Mouse (Mus musculus) forebrain, postnatal 0 days (tissue): ENCODE data around the gene Spata45. TPM values are rescaled to one million over a fixed set of nuclear protein-coding genes. Genes with fewer than 3 reads are reported as not detected.

ENCODE experiments used
- ATAC-seq: fragments of 200-750 bp; cut with Nextera tagmentation; 2 replicates; pipeline ENCODE4 v1.8.0; 2017; ENCODE audit warnings: mild to moderate bottlenecking, moderate library complexity
- DNase-seq: peaks from one replicate; pipeline ENCODE4 v3.0.0-alpha.2; 2015
- H3K27ac ChIP-seq: fragments of 300-500 bp; sonication (generic); 2 replicates; pipeline ENCODE4 v1.5.1; 2014; ENCODE audit warnings: low read depth, mild to moderate bottlenecking, antibody characterized with exemption, low read length, moderate library complexity, mixed read lengths
- H3K27me3 ChIP-seq: fragments of 300-500 bp; sonication (generic); 2 replicates; pipeline ENCODE4 v1.6.1; 2014; ENCODE audit warnings: mild to moderate bottlenecking, low read length, mixed read lengths; ENCODE audit not compliant: insufficient read depth
- H3K36me3 ChIP-seq: fragments of 300-500 bp; sonication (generic); 2 replicates; pipeline ENCODE4 v1.6.1; 2014; ENCODE audit warnings: mild to moderate bottlenecking, moderate library complexity; ENCODE audit not compliant: insufficient read depth
- H3K4me1 ChIP-seq: fragments of 300-500 bp; sonication (generic); 2 replicates; pipeline ENCODE4 v1.6.1; 2014; ENCODE audit warnings: antibody characterized with exemption; ENCODE audit not compliant: insufficient read depth
- H3K4me2 ChIP-seq: fragments of 300-500 bp; sonication (generic); 2 replicates; pipeline ENCODE4 v1.6.1; 2014; ENCODE audit warnings: low read depth, mild to moderate bottlenecking, moderate library complexity
- H3K4me3 ChIP-seq: fragments of 300-500 bp; sonication (generic); 2 replicates; pipeline ENCODE4 v1.5.1; 2014; ENCODE audit warnings: low read depth, low read length, mixed read lengths
- H3K9ac ChIP-seq: fragments of 300-500 bp; sonication (generic); 2 replicates; pipeline ENCODE4 v1.6.1; 2014; ENCODE audit warnings: mild to moderate bottlenecking
- H3K9me3 ChIP-seq: fragments of 300-500 bp; sonication (generic); 2 replicates; pipeline ENCODE4 v1.6.1; 2016; ENCODE audit warnings: low read length
- CTCF ChIP-seq: sonication (generic); IDR thresholded peaks from 2 replicates; pipeline ENCODE4 v1.5.1; 2016; ENCODE audit warnings: antibody characterized with exemption, control low read depth, low read depth
- WGBS: fragments of 180-500 bp; shearing (Covaris S2); extraction: QIAGEN DNeasy Blood & Tissue Kit; methylation state at CpG from one replicate; pipeline ENCODE4 v1.1.7; 2014; 5-methylcytosine and 5-hydroxymethylcytosine counted together
- polyA plus RNA-seq: library from polyadenylated mRNA; unstranded; fragments of >200 nt; fragmentation: Nextera tagmentation; extraction: Ambion mirVana; gene quantifications from 2 replicates; pipeline ENCODE4 v1.2.1, GENCODE M21; 2015
- total RNA-seq: library from RNA; depleted of rRNA; stranded (reverse); fragments of >200 nt; gene quantifications from 2 replicates; pipeline ENCODE4 v1.2.3, GENCODE M21; 2014; rRNA removed

The Spata45 gene
- total RNA-seq: not detected in 2 replicates
- not detected in 2 replicates for polyA plus RNA-seq

GRCm38 (mm10) chr1:191036554-191037334 lies at the start of gene Spata45:
Gene Spata45, plus strand, starts transcription at chr1:191036639.
- H3K9me3 ChIP-seq: no peaks in the 10 kb centered on the region
- no peaks in the 10 kb centered on the region for H3K4me1 ChIP-seq
- ATAC-seq: no peak
- H3K4me3 ChIP-seq: no peak within 1 kb of the TSS
- WGBS: 81% methylated on average over 6 of the region's 6 CpGs
- no peak within 1 kb of the TSS for H3K27ac ChIP-seq
- DNase-seq: no peak
- no peaks in the 10 kb centered on the region for H3K27me3 ChIP-seq
- no peaks in the 10 kb centered on the region for H3K36me3 ChIP-seq
- TF ChIP-seq CTCF: no peak
- H3K9ac ChIP-seq: no peak within 1 kb of the TSS
- no peak within 1 kb of the TSS for H3K4me2 ChIP-seq

- 0 out of 2 replicates have a peak, but pooled peaks have one; percentile 4 for TF ChIP-seq CTCF
- DNase-seq: no peak
These were observed 46.9 kb upstream of the Spata45 start for GRCm38 (mm10) chr1:190989437-190990082.

GRCm38 (mm10) chr1:190995548-190995947 lies 40.9 kb upstream of the Spata45 start:
- Histone ChIP-seq H3K4me2 (no peak overlapping the region), H3K4me3 (no peak overlapping the region), H3K9me3 (0 out of 2 replicates have a peak, but pooled peaks cover 7% of the 10 kb centered on the region), H3K27ac (no peak overlapping the region), H3K27me3 (no peaks in the 10 kb centered on the region), H3K9ac (no peak overlapping the region), H3K36me3 (no peaks in the 10 kb centered on the region), H3K4me1 (no peaks in the 10 kb centered on the region)
- ATAC-seq: peak; percentile 32
- 39% methylated on average over 7 of the region's 7 CpGs for WGBS
- peak; percentile 47 for DNase-seq
- TF ChIP-seq CTCF: no peak

More at GRCm38 (mm10) chr1:190989437-190990082, 46.9 kb upstream of the Spata45 start:
- Histone ChIP-seq H3K36me3 (no peaks in the 10 kb centered on the region), H3K27ac (no peak overlapping the region), H3K4me2 (no peak overlapping the region), H3K9me3 (no peaks in the 10 kb centered on the region), H3K27me3 (no peaks in the 10 kb centered on the region), H3K9ac (no peak overlapping the region), H3K4me3 (no peak overlapping the region), H3K4me1 (no peaks in the 10 kb centered on the region)
- no peak for ATAC-seq
- WGBS: 78% methylated on average over 9 of the region's 9 CpGs

- H3K4me3 ChIP-seq: no peak overlapping the region
- no peak overlapping the region for H3K9ac ChIP-seq
- ATAC-seq: no peak
- H3K4me1 ChIP-seq: no peaks in the 10 kb centered on the region
- H3K27me3 ChIP-seq: no peaks in the 10 kb centered on the region
- H3K9me3 ChIP-seq: 0 out of 2 replicates have a peak, but pooled peaks cover 7% of the 10 kb centered on the region
- 72% methylated on average over 6 of the region's 6 CpGs for WGBS
- no peak overlapping the region for H3K4me2 ChIP-seq
- TF ChIP-seq CTCF: peak; percentile 54
- no peaks in the 10 kb centered on the region for H3K36me3 ChIP-seq
- H3K27ac ChIP-seq: no peak overlapping the region
- DNase-seq: no peak
These were observed 40.0 kb upstream of the Spata45 start for GRCm38 (mm10) chr1:190996346-190996877.

DNA sequence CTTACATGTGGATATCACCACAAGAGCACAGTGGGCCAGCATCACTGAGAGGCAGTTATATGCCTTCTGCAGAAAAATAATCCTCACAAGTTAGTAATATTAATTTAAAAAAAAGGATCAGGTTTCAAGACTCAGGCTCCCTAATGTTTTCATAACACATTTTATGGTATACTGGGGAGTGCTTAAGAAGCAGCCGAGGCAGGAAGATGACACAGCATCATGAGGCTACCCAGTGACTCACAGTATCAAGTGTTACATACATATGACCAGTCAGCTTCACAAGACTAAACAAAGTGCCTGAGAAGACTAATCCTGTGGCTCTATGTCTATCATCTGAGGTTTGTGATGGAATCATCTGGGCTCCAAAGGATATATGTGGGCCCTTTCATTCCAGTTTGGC lies 38.4 kb upstream of the Spata45 start:
- H3K36me3 ChIP-seq: no peaks in the 10 kb centered on the region

DNA sequence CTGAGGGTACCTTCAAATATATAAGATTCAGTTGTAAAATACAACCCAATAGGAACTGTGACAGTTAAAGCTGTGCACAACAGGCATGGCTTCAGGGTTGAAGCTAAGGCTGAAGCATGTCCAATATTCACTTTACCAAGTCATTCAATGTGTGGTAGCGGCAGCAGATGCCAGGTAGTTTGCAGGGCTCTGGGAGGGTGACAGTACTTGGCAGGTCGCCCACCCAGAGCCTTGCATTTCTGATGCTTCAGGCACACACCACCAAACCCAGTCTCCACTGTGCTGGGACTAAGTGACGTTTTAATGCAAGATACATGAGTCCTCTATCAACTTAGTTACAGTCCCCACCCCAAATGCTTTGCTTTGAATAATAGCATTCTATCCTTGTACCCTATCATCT lies 35.8 kb upstream of the Spata45 start:
- H3K4me3 ChIP-seq: no peak overlapping the region
- no peak overlapping the region for H3K4me2 ChIP-seq
- 0 out of 2 replicates have a peak, but pooled peaks cover 7% of the 10 kb centered on the region for H3K9me3 ChIP-seq
- no peaks in the 10 kb centered on the region for H3K27me3 ChIP-seq
- no peak overlapping the region for H3K27ac ChIP-seq
- no peak overlapping the region for H3K9ac ChIP-seq
- H3K36me3 ChIP-seq: peaks cover 16% of the 10 kb centered on the region; the same call in 1 of the 2 replicates
- DNase-seq (no peak), ATAC-seq (no peak)
- 52% methylated on average over 3 of the region's 3 CpGs for WGBS
- H3K4me1 ChIP-seq: no peaks in the 10 kb centered on the region
- TF ChIP-seq CTCF: no peak

More for the DNA sequence above, 38.4 kb upstream of the Spata45 start:
- Histone ChIP-seq H3K4me2 (no peak overlapping the region), H3K9me3 (0 out of 2 replicates have a peak, but pooled peaks cover 7% of the 10 kb centered on the region), H3K4me3 (no peak overlapping the region), H3K27me3 (no peaks in the 10 kb centered on the region), H3K4me1 (no peaks in the 10 kb centered on the region), H3K27ac (no peak overlapping the region), H3K9ac (no peak overlapping the region)
- ATAC-seq: no peak
- WGBS: 97% methylated on average over 1 of the region's 1 CpGs
- DNase-seq: no peak
- TF ChIP-seq CTCF: no peak
